Mouse (Mus musculus) liver, adult 2 months (tissue): ENCODE measurements at regions not wholly inside any gene's neighbourhood (a gene's known extent, or its start where the extent isn't known, plus 50 kb on each side); places are given as distances from the start of the nearest gene placed in this dataset.

Experiments
- CTCF ChIP-seq: fragments of 200-500 bp; IDR thresholded peaks from 2 replicates; pipeline ENCODE4 v1.5.1; 2011; ENCODE audit warnings: low read depth, low read length, control low read depth
- POLR2A ChIP-seq: fragments of 200-500 bp; IDR thresholded peaks from 2 replicates; pipeline ENCODE4 v1.6.1; 2011; ENCODE audit warnings: low read length, control low read depth; ENCODE audit not compliant: insufficient read depth; ENCODE audit errors: extremely low read depth

- TF ChIP-seq CTCF (no peak), POLR2A (no peak)
These were observed 1406.2 kb upstream of the 1700008P02Rik start for GRCm38 (mm10) chr3:8026325-8027017.
